In genomic region chr9:71401667-71402066, GRCm38 (mm10) we compare ENCODE assay signal across 25 mouse cellular contexts.
A peak's percentile ranks its signal among the peaks of the same experiment; 100 is the strongest.
DNase-seq lines count a peak whose midpoint lies in the region; ATAC-seq and TF ChIP-seq lines count a peak whose summit lies in the region.
"Had no signal": no experiment of that assay in that cellular context is flagged by ENCODE, and none has a peak within 500 bp of the region (broad histone marks: within the 10 kb centered on the region; RNA-seq: fewer than 3 reads in every experiment).

No protein-coding gene starts in this region.

- TF ChIP-seq POLR2A in lung, adult 2 months (IDR thresholded peaks at IDR 0.05; ENCODE audit: borderline replicate concordance, extremely low read depth, low read depth, low read length), result no peak

- DNase-seq in 3134 (ENCODE audit: extremely low read depth, insufficient read length, low spot score), result peak; percentile 15
- peak; percentile 6 for DNase-seq in 3T3-L1 (ENCODE audit: low read depth, low spot score)
- DNase-seq in layer of hippocampus, adult 11-12 months (ENCODE audit: low spot score), result no peak
- no peak for DNase-seq in retina, postnatal 1 day
- DNase-seq in lung, adult 2 months, result no peak
- DNase-seq: adrenal gland, adult 8-10 months; adrenal gland, postnatal 25 days; cerebellum, adult 11-12 months; cerebellum, adult 8-10 months; cerebellum, postnatal 10 days; cerebellum, postnatal 36 days; gastrocnemius, adult 2 months; gastrocnemius, postnatal 14 days; heart, adult 2 months; heart, postnatal 14 days had no signal

- 0 out of 2 replicates have a peak, but pooled peaks have one; percentile 36 for ATAC-seq in common myeloid progenitor, adult 5-6 weeks (replicated peaks; ENCODE audit: low read depth, poor library complexity, severe bottlenecking)
- ATAC-seq: activated CD4-positive, CD25-positive, alpha-beta regulatory T cell, adult 4 months; forebrain, embryonic 13.5 days; forebrain, embryonic 16.5 days; intestine, embryonic 15.5 days had no signal

- no peak overlapping the region for H3K4me3 ChIP-seq in lung, adult 2 months (replicated peaks; ENCODE audit: extremely low read depth, low read depth, low read length)
- H3K4me3 ChIP-seq: forebrain, embryonic 10.5 days; forebrain, embryonic 13.5 days; gastrocnemius, adult 2 months; heart, adult 2 months; heart, embryonic 10.5 days; heart, embryonic 13.5 days; hindbrain, embryonic 12.5 days; hindbrain, embryonic 15.5 days; intestine, embryonic 15.5 days had no signal

- no peaks in the 10 kb centered on the region for H3K4me1 ChIP-seq in lung, adult 2 months (ENCODE audit: control insufficient read depth, insufficient read depth, low read length)
- H3K4me1 ChIP-seq: forebrain, embryonic 13.5 days; heart, embryonic 13.5 days; hindbrain, embryonic 15.5 days had no signal

- 55% methylated on average over 1 of the region's 1 CpGs for WGBS in lung, adult 2 months

- no peak for TF ChIP-seq CTCF in lung, adult 2 months (IDR thresholded peaks at IDR 0.05; ENCODE audit: insufficient read depth, low read length)

Comparison
In these comparisons a context has a peak if more than half of its experiments do, and no peak if none do; other contexts are left out.
1. DNase-seq: peak in 3134 (single experiment) and 3T3-L1 (single experiment); none in layer of hippocampus, adult 11-12 months (single experiment), retina, postnatal 1 day (single experiment) and lung, adult 2 months (single experiment).